Mouse (Mus musculus) ES-Bruce4 (cell line): ENCODE data around the gene Nxnl1.

Source experiments
- CTCF ChIP-seq: IDR thresholded peaks from one replicate; pipeline ENCODE4 v1.8.1; 2011; ENCODE audit warnings: low read depth, low read length
- POLR2A ChIP-seq: IDR thresholded peaks from one replicate; pipeline ENCODE4 v1.8.1; 2011; ENCODE audit warnings: low read length; ENCODE audit not compliant: insufficient read depth

GRCm38 (mm10) chr8:71554644-71555043, 11.8 kb downstream of the Nxnl1 start:
- TF ChIP-seq CTCF (no peak), POLR2A (no peak)
